Comparison of ENCODE assay signal across 8 mouse cellular contexts in the genomic region with DNA sequence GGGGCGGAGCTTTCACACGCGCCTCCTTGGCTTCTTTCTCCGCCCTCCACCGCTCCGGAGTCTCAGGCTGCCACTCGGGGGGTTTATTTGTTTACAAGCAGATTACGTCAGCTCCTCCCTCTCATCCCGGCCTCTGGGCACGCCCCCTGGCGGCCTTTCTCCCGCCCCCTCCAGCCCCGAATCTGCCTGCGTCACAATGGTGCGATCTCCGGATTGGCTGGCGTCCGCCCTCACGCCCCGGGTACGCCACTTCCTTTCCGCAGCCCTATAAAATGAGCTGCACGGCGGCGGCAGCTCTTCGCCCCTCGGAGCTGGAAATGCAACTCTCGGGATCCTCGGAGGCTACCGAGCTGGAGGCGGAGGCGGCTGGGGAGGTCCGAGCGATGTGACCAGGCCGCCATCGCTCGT. TPM values are rescaled to one million over a fixed set of nuclear protein-coding genes. Genes with fewer than 3 reads are reported as not detected.
A peak's percentile ranks its signal among the peaks of the same experiment; 100 is the strongest.
DNase-seq lines count a peak whose midpoint lies in the region; ATAC-seq and TF ChIP-seq lines count a peak whose summit lies in the region.

A gene (plus strand): TSS at position 298 of the 408 bp plus-strand sequence.

- TF ChIP-seq CTCF in E14TG2a.4 (conservative IDR thresholded peaks at IDR 0.05; ENCODE audit: low read length) = 0 out of 2 replicates have a peak, but pooled peaks have one; percentile 6
- TF ChIP-seq CTCF in heart, postnatal 0 days (IDR thresholded peaks at IDR 0.05; ENCODE audit: low read depth) = peak; percentile 52
- TF ChIP-seq CTCF in testis, adult 2 months (IDR thresholded peaks at IDR 0.05; ENCODE audit: control insufficient read depth, insufficient read depth, insufficient replicate concordance, low read depth, low read length) = peak; percentile 27; the same call in 1 of the 2 replicates

- under 1% methylated on average over 37 of the region's 37 CpGs for WGBS in forebrain, embryonic 12.5 days
- WGBS in heart, postnatal 0 days = 0% methylated on average over 36 of the region's 37 CpGs
- 0% methylated on average over 37 of the region's 37 CpGs for WGBS in liver, embryonic 16.5 days (ENCODE audit: insufficient replicate concordance)
- under 1% methylated on average over 37 of the region's 37 CpGs for WGBS in neural tube, embryonic 13.5 days

- H3K4me1 ChIP-seq in E14TG2a.4 (replicated peaks; ENCODE audit: low read depth, low read length) = peaks cover 37% of the 10 kb centered on the region
- peaks cover 15% of the 10 kb centered on the region for H3K4me1 ChIP-seq in forebrain, embryonic 12.5 days
- H3K4me1 ChIP-seq in heart, postnatal 0 days (ENCODE audit: control insufficient read depth, insufficient read depth) = peaks cover 8% of the 10 kb centered on the region; the same call in 1 of the 2 replicates
- peaks cover 6% of the 10 kb centered on the region for H3K4me1 ChIP-seq in liver, embryonic 16.5 days (ENCODE audit: control insufficient read depth, low read depth, low read length)
- peaks cover 26% of the 10 kb centered on the region for H3K4me1 ChIP-seq in neural tube, embryonic 13.5 days (replicated peaks)
- H3K4me1 ChIP-seq in testis, adult 2 months (ENCODE audit: control insufficient read depth, insufficient read depth, low read length) = peaks cover 6% of the 10 kb centered on the region

- TF ChIP-seq EP300 in heart, postnatal 0 days (IDR thresholded peaks at IDR 0.05; ENCODE audit: low read depth) = no peak

- DNase-seq in c-Kit-positive CD71-positive TER-119-positive erythroid progenitor cells, embryonic 14.5 days (ENCODE audit: low spot score) = peak; percentile 98
- peak; percentile 99 for DNase-seq in heart, postnatal 0 days (ENCODE audit: low spot score)
- DNase-seq in kidney, postnatal 4 days = peak; percentile 99 to 100

- peak within 1 kb of the TSS; percentile 100 for H3K9ac ChIP-seq in forebrain, embryonic 12.5 days
- H3K9ac ChIP-seq in heart, postnatal 0 days (replicated peaks; ENCODE audit: low read depth, low read length) = peak within 1 kb of the TSS; percentile 98
- H3K9ac ChIP-seq in liver, embryonic 16.5 days (ENCODE audit: low read depth, low read length) = peak within 1 kb of the TSS; percentile 99
- H3K9ac ChIP-seq in neural tube, embryonic 13.5 days = peak within 1 kb of the TSS; percentile 96

- H3K9me3 ChIP-seq in E14TG2a.4 (ENCODE audit: low read length) = no peaks in the 10 kb centered on the region
- no peaks in the 10 kb centered on the region for H3K9me3 ChIP-seq in forebrain, embryonic 12.5 days
- H3K9me3 ChIP-seq in heart, postnatal 0 days (replicated peaks; ENCODE audit: control insufficient read depth, low read length) = no peaks in the 10 kb centered on the region; the same call in 1 of the 2 replicates
- no peaks in the 10 kb centered on the region for H3K9me3 ChIP-seq in liver, embryonic 16.5 days (replicated peaks; ENCODE audit: control insufficient read depth, low read length)
- H3K9me3 ChIP-seq in neural tube, embryonic 13.5 days = no peaks in the 10 kb centered on the region

- peak within 1 kb of the TSS; percentile 97 for H3K27ac ChIP-seq in forebrain, embryonic 12.5 days
- peak within 1 kb of the TSS; percentile 93 for H3K27ac ChIP-seq in heart, postnatal 0 days (ENCODE audit: low read depth)
- peak within 1 kb of the TSS; percentile 94 for H3K27ac ChIP-seq in liver, embryonic 16.5 days (ENCODE audit: low read length)
- H3K27ac ChIP-seq in neural tube, embryonic 13.5 days (replicated peaks) = peak within 1 kb of the TSS; percentile 96
- H3K27ac ChIP-seq in testis, adult 2 months (ENCODE audit: control insufficient read depth, insufficient read depth, low read depth, low read length) = peak within 1 kb of the TSS; percentile 94

- peak within 1 kb of the TSS; percentile 56 for H3K4me2 ChIP-seq in forebrain, embryonic 12.5 days
- H3K4me2 ChIP-seq in heart, postnatal 0 days (ENCODE audit: low read depth, low read length) = peak within 1 kb of the TSS; percentile 65
- peak within 1 kb of the TSS; percentile 80 for H3K4me2 ChIP-seq in liver, embryonic 16.5 days (ENCODE audit: low read depth, low read length)
- peak within 1 kb of the TSS; percentile 80 for H3K4me2 ChIP-seq in neural tube, embryonic 13.5 days

- peaks cover 22% of the 10 kb centered on the region for H3K36me3 ChIP-seq in E14TG2a.4 (ENCODE audit: insufficient read depth, low read length)
- 0 out of 2 replicates have a peak, but pooled peaks cover 11% of the 10 kb centered on the region for H3K36me3 ChIP-seq in forebrain, embryonic 12.5 days (replicated peaks)
- H3K36me3 ChIP-seq in heart, postnatal 0 days (replicated peaks; ENCODE audit: control insufficient read depth, insufficient read depth, low read length) = peaks cover 7% of the 10 kb centered on the region
- H3K36me3 ChIP-seq in liver, embryonic 16.5 days (ENCODE audit: control insufficient read depth, insufficient read depth) = no peaks in the 10 kb centered on the region
- peaks cover 11% of the 10 kb centered on the region for H3K36me3 ChIP-seq in neural tube, embryonic 13.5 days
- peaks cover 2% of the 10 kb centered on the region for H3K36me3 ChIP-seq in testis, adult 2 months (ENCODE audit: control insufficient read depth, insufficient read depth, low read length)

- 0 out of 2 replicates have a peak, but pooled peaks cover 3% of the 10 kb centered on the region for H3K27me3 ChIP-seq in E14TG2a.4 (ENCODE audit: insufficient read depth, low read length)
- no peaks in the 10 kb centered on the region for H3K27me3 ChIP-seq in forebrain, embryonic 12.5 days
- H3K27me3 ChIP-seq in heart, postnatal 0 days (ENCODE audit: control insufficient read depth, insufficient read depth, low read length) = no peaks in the 10 kb centered on the region
- H3K27me3 ChIP-seq in liver, embryonic 16.5 days (ENCODE audit: control insufficient read depth, insufficient read depth, low read depth, low read length) = no peaks in the 10 kb centered on the region
- H3K27me3 ChIP-seq in neural tube, embryonic 13.5 days = no peaks in the 10 kb centered on the region
- no peaks in the 10 kb centered on the region for H3K27me3 ChIP-seq in testis, adult 2 months (ENCODE audit: control insufficient read depth, insufficient read depth, low read length)

- peak within 1 kb of the TSS; percentile 91 for H3K4me3 ChIP-seq in E14TG2a.4 (replicated peaks; ENCODE audit: low read length)
- peak within 1 kb of the TSS; percentile 99 for H3K4me3 ChIP-seq in forebrain, embryonic 12.5 days (replicated peaks)
- H3K4me3 ChIP-seq in heart, postnatal 0 days (ENCODE audit: low read depth, low read length) = peak within 1 kb of the TSS; percentile 94
- H3K4me3 ChIP-seq in liver, embryonic 16.5 days (ENCODE audit: low read depth, low read length) = peak within 1 kb of the TSS; percentile 96
- H3K4me3 ChIP-seq in neural tube, embryonic 13.5 days = peak within 1 kb of the TSS; percentile 77
- peak within 1 kb of the TSS; percentile 94 for H3K4me3 ChIP-seq in testis, adult 2 months (ENCODE audit: control insufficient read depth, low read depth, low read length)

- ATAC-seq in forebrain, embryonic 12.5 days (ENCODE audit: low FRiP score) = peak; percentile 97
- peak; percentile 94 for ATAC-seq in heart, postnatal 0 days (ENCODE audit: insufficient read depth, low read depth)
- ATAC-seq in liver, embryonic 16.5 days (ENCODE audit: low read depth) = peak; percentile 94
- ATAC-seq in neural tube, embryonic 13.5 days (ENCODE audit: low read depth) = peak; percentile 96

- peak; percentile 100 for TF ChIP-seq POLR2A in testis, adult 2 months (IDR thresholded peaks at IDR 0.05; ENCODE audit: control insufficient read depth, low read depth, low read length)

RNA-seq across cellular contexts. Expression of the gene that starts here (rescaled TPM):
- 46.2 and 49.5 TPM in 2 replicates for polyA plus RNA-seq in forebrain, embryonic 12.5 days (2016; fragmentation: Nextera tagmentation; extraction: Ambion mirVana)
- 21.6 and 24.7 TPM in 2 replicates for total RNA-seq in heart, postnatal 0 days (2014; rRNA removed; ENCODE audit: low replicate concordance)
- 28.7 and 38.9 TPM in 2 replicates for polyA plus RNA-seq in heart, postnatal 0 days (2015; fragmentation: Nextera tagmentation; extraction: Ambion mirVana)
- 10.3 and 14.5 TPM in 2 replicates for polyA plus RNA-seq in liver, embryonic 16.5 days (2015; fragmentation: Nextera tagmentation; extraction: Ambion mirVana)
- polyA plus RNA-seq in neural tube, embryonic 13.5 days (2015; fragmentation: Nextera tagmentation; extraction: Ambion mirVana) = 49.5 and 51.6 TPM in 2 replicates
- 130 and 136 TPM in 2 replicates for polyA plus RNA-seq in testis, adult 2 months (2012; rRNA removed)

Comparison
In these comparisons a context has a peak if more than half of its experiments do, and no peak if none do; other contexts are left out.
1. Peak in every context shown above with its lines: DNase-seq, ATAC-seq, H3K4me3 ChIP-seq and H3K27ac ChIP-seq.